Mouse (Mus musculus) layer of hippocampus, adult 9-10 months (tissue): ENCODE measurements around the gene Nrxn1.
"Not testable (repeated sequence)": the region's sequence is repeated elsewhere in the genome, so short reads cannot be mapped to it uniquely, and the experiment has no call there.

Source experiments
- DNase-seq: peaks from one replicate; pipeline ENCODE4 v3.0.0; 2022; ENCODE audit warnings: low spot score

The Nrxn1 gene

DNA sequence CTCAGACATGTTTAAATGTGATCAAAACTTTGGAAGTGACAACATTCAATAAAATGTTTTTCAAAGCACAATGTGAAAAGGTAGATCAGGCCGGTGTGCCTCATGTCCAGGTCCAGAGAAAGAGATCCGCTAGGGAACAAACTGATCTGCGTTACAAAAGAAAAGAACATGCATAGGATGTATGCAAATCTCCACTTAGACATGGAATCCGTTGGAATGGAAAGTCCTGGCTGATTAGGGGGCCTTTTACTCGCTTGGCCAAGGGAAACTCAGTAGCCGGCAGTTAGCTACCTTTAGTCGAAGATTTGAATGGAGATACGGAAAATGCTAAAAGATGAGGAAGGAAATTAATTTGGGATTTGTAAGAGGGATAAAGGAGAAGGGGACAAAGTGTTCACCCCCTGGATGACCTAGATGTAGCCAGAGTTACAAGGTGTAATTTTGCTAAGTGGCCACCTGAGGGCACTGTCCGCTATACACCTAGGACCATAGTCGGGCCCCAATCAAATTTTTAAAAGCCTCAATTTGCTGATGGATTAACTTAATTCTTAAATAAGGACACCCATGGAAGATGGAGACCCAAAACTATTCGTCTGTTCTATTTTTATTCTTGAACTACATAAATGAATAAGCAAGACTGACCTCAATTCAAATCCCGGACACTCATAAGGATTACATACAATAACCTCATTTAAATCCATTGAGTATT lies 508.9 kb downstream of the Nrxn1 start:
- DNase-seq = no peak

DNA sequence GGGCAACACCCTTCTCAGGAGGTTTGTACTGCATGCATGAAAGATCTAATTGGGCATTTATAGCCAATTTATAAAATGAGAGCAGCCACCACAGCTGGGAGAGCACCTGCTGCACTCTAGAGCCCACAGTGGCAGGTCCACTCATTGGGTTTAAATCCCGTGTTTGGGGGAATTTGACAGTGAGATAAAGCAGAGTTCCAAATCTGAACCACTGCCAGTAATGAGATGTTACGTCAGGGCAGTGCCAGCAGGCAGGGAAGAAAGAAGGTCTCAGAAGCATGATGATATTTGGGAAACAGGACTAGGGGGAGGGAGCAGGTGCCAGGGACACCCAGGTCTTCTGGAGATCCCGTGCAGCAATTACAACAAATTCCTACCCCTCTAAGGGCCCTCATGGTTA lies 509.7 kb downstream of the Nrxn1 start:
- DNase-seq = no peak

DNA sequence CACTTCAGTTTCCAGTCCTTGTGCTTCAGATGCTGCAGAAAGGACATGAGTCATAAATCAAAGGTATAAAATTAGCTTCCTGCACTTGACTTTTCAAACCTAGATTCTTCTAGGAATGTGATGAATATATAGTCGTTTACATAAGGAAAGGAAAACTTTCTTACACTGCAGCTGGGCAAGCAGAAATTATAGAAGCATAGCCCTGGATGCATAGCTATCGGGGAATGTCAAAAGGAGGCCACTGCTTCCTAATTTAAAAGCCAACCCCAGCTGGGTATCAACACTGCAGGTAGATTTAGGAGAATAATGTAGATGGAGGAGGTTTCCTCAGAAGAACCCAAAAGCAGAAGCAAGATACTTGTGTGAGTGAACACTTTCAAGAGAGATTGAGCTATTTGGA lies 523.0 kb downstream of the Nrxn1 start:
- DNase-seq = no peak

DNA sequence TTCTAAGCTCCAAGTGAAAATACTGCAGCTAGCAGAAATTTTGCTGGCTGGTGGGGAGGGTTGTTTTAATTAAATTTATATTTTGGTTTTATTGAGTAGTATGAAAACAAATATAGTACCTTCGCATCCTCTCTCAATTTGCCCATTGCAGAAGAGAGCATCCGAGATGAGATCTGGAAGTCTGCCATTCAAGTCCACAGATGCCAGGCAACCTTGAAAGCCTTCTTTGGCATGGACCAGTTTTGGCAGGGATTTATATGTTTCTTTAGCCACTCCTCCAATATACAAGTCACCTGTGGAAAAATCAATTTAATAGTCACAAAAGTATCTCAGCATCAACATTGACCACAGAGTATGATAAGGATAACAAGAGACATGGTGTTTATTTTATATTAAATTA lies 527.7 kb downstream of the Nrxn1 start:
- no peak for DNase-seq

DNA sequence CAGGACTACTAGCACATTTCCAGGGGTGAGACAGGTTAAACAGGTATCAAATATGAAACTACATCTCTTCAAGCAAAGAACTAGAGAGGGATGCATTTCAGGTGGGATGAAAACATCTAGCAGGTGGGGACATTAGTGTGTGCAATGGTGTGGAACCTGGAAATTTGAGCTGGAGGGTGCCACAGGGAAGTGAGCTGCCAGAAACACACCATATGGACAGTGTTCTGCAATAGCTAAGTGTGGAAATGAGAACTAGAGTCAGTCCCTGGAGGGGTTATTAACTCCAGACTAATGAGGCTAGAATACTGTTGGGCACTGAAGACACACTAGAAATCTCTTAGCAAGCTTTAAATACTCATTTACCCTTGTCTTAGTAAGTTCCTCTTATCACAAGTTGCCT lies 536.5 kb downstream of the Nrxn1 start:
- DNase-seq = no peak

DNA sequence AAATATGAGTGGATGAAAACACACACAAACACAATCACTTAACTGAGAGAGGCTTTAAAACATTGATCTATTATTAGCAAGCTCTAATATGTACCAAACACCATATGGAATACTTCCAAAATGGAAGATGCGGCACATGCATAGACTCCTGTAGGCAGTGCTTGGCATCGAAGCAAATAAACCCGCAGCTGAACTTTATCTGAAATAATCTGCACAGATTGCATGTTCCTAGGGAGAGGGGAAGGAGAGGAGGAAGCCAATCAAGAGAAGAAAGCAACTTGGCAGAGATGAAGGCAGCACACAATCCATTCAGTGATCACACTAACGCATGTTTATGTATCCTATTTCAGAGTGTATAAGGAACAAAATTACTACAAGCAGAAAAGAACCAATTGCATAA lies 542.5 kb downstream of the Nrxn1 start:
- no peak for DNase-seq

DNA sequence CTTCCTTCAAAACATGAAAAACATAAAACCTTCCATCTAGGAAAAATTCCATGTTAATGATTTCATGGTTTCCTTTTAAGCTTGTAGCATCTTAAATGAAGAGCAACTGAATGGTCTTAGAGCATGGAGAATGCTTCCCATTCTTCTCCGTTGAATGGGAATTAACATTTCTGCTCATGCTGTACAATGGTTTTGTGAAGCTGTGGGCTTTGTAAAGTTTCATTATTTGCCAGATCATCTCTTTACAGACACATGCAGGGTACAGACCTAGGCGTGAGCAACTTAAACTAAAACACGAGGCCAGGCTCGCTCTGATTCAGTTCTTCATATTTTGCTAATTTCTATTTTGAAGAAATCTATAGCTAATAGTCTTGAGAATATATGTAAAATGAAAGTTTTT lies 546.1 kb downstream of the Nrxn1 start:
- no peak for DNase-seq

DNA sequence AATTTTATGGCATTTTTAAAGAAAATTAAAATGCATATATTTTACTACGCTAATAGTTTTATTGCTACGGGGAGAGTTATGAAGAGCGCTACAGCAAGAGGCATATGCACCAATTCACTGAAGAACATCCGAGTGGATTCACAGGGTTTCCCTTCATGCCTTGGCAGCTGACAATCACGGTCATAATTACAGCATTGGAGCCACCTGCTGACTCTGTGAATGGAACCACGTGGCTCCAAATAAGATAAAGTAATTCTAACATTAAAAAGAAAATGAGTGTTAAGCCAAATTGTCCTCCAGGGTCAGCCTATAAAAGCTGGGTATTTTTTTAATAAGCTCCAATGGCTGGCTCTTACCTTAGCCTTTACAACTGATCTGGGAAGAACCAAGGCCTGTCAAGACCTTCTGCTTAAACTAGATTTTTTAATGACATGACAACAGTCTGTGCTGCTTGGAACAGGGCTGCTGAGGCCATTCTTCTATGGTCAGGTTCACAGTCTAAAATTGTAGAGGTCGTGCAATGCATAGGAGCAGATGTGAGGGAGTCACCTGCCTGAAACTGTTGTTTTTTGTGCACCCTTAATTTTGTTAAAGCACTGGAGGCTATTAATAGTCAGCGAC lies 548.1 kb downstream of the Nrxn1 start:
- DNase-seq = no peak

DNA sequence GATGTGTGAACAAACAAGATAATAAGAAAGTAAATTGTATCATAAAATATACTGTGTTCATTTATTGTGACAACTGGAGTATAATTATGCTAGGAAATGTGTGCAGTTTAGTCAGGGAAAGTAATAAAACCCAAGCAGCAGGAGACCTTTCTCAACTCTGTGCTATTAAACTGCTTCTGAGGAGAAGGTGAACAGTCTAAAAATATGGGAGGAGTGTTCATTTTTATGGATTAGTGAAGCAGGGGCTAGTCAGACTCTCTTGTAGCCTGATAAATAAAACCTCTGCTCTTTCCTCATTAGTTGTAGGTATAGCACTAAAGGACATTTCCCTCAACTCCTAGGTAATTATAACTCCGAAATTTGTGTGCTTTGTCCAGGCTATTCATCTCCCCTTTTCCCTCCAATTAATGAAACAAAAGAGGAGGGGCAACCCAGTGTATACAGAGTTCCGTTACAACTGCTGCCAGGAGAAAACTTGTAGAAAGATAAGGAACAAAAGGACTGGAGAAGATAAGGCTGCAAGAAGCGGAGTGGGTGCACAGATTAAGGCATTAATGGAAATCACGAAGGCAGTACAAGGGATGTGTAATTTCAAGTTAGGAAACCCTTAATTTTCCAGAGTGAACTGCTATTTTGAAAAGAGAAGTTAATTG lies 548.8 kb downstream of the Nrxn1 start:
- no peak for DNase-seq

DNA sequence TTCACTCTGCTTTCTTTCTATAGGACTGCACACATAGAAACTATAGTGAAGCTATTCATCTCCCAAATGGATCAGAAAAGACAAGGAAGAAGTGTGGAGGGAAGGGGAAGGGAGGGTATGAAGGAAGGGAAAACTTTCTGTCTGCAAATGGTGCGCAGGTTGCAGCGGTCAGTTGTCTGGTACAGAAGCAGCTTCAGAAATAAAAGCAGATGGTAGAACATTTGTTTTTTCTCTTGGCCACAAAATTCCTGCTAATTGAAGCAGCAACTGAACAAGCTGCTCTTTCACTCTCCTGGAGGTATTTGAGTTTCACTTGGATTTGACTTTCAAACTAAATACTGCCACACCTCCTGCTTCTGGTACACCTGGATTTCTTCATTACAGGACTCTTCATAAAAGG lies 561.4 kb downstream of the Nrxn1 start:
- DNase-seq = no peak

DNA sequence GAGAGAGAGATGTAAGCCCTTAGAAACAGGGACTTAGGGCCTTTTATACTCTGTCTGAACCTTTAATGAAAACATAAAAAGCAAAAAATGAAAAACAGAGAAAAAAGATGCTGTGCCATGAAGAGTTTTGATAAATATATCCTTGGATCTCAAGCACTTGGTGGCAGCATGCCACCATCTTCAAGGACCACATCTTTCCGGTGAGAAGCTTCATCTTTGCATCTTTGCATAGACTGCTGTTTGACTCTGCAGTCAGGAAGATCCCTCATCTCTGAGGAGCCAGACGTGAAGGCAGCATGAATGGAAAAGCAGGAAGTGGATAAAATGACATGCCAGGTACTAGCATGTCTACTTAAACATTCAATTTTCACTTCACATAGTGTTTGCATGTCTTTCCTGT lies 586.8 kb downstream of the Nrxn1 start:
- DNase-seq = no peak

DNA sequence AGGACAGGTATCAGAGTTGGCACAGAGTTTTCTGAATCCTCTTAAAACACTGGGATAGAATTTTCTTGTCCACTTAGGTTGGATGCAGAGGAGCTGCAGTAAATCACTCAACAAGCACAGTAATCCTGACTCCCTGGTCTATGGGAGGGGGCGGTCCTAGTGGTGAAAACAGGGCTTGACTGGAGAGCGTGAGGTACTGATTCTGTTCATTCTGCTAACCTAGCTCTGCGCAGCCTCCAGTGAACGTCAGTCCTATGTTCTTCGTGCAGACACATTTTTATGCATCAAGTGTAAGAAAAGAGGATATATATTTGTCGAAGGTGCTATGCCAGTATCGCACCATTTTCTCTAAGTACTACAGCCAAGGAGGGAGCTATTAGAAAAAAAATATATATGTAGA lies 588.9 kb downstream of the Nrxn1 start:
- not testable (repeated sequence) for DNase-seq

DNA sequence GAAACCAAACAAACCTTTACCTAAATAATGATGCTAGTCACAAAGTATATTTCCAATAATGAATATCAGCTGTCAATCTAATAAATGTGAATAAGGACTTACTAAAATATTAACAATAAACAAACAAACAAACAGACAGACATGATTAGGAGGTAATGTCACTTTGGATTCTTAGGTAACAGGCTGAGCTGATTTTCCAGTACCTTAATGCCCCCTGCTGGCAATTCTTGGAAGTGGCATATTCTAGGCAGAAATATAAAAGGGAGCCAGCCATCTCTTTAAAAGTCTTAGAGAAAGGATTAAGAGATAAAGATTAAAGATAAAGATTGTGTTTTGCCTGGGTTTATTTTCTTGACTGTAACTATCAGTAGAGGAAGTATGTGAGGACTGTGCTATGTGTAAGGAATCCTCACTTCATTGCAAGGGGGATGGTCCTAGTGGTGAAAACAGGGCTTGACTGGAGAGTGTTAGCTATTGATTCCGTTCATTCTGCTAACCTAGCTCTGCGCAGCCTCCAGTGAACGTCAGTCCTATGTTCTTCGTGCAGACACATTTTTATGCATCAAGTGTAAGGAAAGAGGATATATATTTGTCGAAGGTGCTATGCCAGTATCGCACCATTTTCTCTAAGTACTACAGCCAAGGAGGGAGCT lies 591.7 kb downstream of the Nrxn1 start:
- DNase-seq = peak; percentile 79

DNA sequence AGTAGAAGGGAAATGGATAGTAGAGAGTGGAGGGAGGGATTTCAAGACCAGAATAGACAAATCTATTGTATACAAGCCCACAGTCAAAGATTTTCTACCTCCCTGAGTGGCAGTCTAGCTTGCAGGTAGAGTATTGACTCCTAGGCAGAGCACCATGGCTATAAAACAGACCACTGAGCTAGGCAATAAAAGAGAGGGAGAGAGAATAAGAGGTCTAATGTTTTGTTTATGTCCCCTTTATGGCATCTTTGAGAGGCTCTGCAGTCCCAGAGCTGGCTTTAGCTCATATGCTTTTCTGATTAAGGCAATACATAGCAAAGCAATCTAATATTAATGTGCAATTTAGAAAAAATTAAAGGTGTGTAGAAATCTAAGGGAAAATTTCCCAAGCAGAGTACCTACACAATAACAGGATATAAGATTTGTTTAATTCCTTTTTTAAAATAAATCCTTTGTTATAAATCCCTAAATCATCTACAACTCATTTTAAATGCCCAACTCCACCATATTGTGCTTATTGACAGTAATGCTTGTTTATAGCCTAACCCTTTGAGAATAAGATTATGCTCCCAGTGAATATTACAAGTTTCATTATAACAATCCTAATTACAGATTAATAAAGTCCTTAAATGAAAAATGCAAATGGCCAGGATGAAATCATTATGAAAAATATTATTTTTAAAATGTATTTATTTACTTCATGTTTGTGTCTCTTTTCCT lies 613.2 kb downstream of the Nrxn1 start:
- DNase-seq = no peak

DNA sequence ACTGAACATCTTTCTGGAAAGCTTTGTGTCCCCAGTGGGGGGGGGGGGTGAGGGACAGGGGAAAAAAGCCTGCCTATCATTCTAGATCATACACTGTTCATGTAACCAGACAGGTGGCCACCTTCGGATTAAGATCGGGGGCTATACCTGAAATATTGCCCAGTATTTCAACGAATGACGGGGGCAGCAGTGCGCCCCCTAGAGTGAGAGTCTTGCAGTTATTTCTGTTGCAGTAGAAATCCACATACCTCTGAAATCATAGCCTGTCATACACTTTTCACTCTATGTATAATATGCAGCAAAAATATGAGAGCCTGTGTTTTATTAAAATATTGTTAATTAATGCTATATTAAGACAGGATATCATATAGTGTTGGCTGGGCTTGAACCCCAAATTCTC lies 636.1 kb downstream of the Nrxn1 start:
- no peak for DNase-seq

DNA sequence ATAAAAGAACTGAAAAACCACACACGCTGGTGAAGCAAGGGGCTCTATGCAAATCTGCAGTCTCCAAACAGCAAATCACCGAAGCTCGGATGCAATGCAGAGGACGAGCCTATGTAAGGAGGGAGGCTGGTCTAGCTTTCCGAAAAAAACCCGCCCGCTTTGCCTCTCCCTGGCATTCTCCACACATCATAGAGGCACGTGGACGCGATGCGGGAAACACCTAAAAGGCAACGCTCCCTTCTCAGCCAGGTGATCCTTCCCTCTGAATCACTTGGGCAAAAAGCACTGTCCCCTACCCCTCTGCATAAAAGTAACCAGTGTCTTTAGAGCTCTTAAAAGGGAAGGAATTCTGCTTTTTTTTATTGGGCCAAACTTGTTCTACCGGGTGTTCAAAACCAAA lies 637.0 kb downstream of the Nrxn1 start:
- no peak for DNase-seq

DNA sequence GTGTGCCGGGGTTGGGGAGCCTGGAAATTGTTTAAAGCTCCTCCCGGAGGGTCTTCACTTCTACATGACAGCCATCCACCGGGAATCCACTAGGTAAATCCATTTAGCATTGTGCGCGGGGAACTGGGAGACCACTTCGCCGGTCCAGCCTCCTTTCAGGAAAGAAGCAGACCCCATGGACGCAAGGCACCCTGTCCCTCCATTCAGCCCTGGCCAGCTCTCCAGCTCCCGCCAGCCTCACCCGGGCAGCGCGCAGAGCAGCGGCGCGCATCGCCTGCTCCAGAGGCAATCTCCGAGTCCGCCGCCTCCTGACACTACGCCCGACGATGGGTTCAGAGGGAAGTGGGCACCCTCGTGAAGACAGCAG lies 637.5 kb downstream of the Nrxn1 start:
- no peak for DNase-seq

DNA sequence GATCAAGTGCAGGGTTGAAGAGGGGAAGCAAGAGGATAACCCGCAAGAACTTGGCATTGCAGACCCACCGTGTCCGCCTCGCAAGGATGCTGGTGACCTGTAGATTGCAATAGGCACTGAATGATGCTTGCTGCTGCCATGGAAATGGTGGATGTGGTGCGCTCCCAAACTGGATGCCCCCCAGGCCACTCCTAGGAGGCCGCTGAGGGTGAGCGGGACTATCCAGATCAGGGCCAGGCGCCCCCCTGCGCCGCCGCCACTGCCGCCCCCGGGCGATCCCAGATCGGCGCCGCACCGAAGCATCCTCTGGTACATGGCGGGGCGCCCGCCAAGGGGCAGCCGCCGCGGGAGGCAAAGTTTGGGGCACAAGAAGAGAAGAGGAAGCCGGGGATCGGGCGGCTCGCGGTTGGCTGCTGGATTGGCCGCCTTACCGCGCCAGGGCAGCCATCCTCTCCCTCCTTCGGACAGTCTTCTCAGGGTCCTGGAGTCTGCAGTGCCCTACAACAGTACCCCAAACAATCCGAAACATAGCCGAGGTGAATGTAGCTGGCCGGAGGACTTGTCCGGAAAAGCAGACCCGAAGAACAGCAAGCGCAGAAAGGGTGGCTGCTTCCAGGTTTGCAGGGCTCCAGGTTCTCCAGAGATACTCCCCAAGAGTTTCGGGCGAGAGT lies 638.0 kb downstream of the Nrxn1 start:
- DNase-seq = no peak

DNA sequence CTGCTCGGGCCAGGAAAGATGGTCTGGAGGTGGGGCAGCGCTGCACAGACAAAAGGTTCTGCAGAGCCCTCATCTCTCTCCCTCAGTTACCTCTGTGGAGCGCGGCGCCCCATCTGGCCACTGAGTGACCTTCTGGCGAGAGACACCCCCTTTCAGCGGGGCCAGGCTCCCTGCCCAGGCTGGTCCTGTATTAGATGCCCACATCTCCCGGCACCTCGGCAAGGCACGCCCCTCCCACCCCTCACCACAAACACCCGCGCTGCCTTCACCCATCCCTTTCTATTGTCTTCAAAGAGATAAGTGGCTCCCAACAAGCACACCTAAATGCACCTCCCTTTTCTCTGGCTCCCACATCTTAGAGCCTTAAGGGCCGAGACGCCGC lies 638.5 kb downstream of the Nrxn1 start:
- no peak for DNase-seq

DNA sequence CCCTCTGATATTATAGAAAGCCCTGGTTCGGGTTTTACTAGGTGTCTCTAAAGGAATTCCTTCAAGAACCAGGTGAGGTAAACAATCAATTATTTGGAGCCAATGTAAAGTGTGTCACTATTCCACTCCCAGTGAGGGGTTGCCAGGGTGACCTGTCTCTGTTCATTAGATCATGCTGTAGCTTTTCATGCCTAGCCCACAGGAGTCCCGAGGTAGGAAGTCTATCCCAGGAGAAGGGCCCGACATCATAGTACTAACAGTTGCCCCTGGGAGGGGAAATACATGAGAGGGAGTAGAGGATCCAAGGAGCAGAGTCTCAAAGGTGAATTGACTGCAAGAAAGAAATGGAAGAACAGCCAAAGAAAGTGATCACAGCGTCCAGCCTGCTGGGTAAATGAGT lies 639.6 kb downstream of the Nrxn1 start:
- DNase-seq = no peak

DNA sequence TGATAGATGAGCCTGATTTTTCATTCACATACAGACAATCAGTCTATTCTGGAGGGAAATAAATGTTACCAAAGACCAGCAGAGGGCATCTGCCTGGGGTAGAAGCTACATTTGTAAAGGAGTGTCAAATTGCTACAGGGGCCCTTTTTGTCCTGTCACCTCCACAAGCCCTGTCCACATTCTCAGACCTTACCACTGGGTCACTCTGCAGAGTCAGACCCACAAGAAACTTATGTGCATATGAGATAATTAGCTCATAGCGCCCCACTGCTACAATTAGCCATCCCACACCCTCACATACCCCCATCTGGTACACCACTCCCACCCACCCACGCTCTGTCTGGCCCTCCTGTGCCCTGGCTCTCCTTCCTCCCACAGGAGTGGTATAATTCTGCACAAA lies 640.1 kb downstream of the Nrxn1 start:
- no peak for DNase-seq

DNA sequence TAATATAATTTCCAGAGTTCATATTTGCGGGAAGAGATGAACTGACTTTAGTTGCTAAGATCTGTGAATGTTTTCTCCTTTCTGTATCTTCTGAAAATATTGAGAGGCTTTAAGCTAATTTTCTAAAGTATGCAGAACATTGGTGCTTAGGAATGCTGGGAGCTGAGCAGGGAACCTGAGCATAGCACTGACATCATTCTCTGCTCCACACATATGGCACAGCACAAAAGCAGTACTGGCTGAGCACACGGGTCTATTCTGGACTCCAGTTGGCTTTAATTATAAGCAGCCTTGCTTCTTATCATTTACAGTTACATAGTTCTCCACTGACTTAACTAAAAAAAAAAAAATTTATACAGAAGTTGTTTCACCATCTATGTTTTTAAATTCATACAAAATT lies 641.5 kb downstream of the Nrxn1 start:
- no peak for DNase-seq
